Mouse (Mus musculus): Measurements from ENCODE around the gene Arhgap27. TPM values are rescaled to one million over a fixed set of nuclear protein-coding genes. Genes with fewer than 3 reads are reported as not detected.
"Not testable (repeated sequence)": the region's sequence is repeated elsewhere in the genome, so short reads cannot be mapped to it uniquely, and the experiment has no call there.

Gene Arhgap27
- polyA plus RNA-seq, 1 experiment: not detected

DNA sequence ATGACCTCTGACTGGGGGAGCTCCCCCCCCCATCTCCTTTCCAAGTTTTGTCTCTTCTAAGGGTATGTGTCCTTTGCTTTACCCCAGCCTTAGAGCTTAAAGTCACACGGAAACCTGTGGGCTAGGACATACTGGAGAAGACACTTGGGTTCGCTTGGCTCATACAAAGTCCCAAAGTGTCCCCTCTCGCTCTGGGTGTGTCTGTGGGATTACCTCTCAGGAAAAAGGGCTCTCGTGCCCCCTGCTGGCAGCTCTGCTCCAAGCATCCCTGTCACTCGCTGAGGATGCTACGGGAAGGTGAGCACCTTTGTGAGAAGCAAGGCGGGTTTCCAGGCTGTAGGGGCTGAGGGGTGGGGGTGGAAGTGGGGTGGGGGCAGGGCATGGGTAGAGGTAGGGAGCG, 38.3 kb downstream of the Arhgap27 start:
- TF ChIP-seq POLR2A (IDR thresholded peaks at IDR 0.05; ENCODE audit: insufficient read depth, low read depth, low read length): no peak
- TF ChIP-seq CTCF (IDR thresholded peaks at IDR 0.05; ENCODE audit: insufficient read depth, low read depth, low read length): peak; percentile 72; the same call in 1 of the 2 replicates
- Histone ChIP-seq H3K4me1 (ENCODE audit: control insufficient read depth, insufficient read depth, low read length) (no peaks in the 10 kb centered on the region), H3K4me3 (ENCODE audit: insufficient read depth, low read depth, low read length) (no peak overlapping the region), H3K27ac (ENCODE audit: insufficient read depth, low read depth, low read length) (no peak overlapping the region)
- 5% methylated on average over 8 of the region's 8 CpGs for WGBS

DNA sequence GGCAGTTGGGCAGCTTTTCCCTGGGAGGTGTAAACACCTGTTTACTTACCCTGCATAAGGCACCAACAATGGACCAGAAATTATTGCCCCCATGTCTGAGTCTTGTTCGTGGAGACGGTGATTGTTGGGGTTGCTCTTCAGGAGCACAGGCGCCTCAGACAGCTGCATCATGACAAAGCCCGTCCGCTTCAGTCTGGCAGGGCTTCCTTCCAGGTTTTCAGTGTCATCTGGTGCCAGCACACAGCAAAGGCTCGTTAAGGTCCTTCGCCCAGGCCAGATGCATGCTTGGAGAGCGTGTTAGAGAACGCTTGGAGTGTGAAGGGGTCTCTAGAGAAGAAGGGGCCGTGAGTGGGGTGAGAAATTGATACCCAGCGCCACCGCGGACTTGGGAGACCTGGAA, 38.8 kb downstream of the Arhgap27 start:
- no peak for TF ChIP-seq CTCF (IDR thresholded peaks at IDR 0.05; ENCODE audit: insufficient read depth, low read depth, low read length)
- no peak for TF ChIP-seq POLR2A (IDR thresholded peaks at IDR 0.05; ENCODE audit: insufficient read depth, low read depth, low read length)
- Histone ChIP-seq H3K27ac (ENCODE audit: insufficient read depth, low read depth, low read length) (no peak overlapping the region), H3K4me3 (ENCODE audit: insufficient read depth, low read depth, low read length) (no peak overlapping the region), H3K4me1 (ENCODE audit: control insufficient read depth, insufficient read depth, low read length) (no peaks in the 10 kb centered on the region)
- 45% methylated on average over 13 of the region's 13 CpGs for WGBS

DNA sequence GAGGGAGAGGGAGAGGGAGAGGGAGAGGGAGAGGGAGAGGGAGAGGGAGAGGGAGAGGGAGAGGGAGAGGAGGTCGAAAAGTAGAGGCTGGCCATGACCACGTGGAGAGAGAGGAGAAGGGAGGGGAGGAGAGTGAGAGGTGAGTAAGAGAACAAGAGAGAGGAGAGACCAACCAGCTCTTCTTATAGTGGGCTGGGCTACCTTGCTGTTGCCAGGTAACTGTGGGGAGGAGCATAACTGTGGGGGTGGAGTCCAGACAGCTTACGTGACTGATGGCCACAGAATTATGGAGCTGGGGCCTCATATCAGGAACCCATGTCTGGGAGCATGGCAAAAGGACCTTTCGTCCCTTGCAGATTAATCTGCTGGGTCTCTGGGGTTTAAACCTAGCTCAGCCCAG, 40.7 kb downstream of the Arhgap27 start:
- 72% methylated on average over 4 of the region's 4 CpGs for WGBS
- not testable (repeated sequence) for H3K27ac ChIP-seq (ENCODE audit: insufficient read depth, low read depth, low read length); H3K4me3 ChIP-seq (ENCODE audit: insufficient read depth, low read depth, low read length); H3K4me1 ChIP-seq (ENCODE audit: control insufficient read depth, insufficient read depth, low read length)

DNA sequence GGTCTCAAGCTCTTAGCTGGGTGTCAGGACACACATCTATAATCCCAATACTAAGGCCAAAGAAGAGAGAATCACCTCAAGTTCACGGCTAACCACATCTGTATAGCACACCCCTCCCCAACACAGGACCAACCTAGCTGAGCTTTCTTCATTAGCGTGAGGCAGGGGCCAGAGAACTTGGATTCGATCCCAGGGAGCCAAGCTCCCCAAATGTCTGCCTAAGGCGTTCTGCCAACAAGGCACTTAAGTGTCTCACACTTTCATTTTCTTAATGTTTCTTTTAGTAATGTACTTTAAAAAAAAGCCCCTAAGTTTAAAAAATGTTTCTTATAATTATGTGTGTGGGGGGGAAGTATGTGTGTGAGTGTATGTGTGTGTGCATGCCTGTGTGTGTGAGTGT, 42.8 kb downstream of the Arhgap27 start:
- Histone ChIP-seq H3K4me3 (ENCODE audit: insufficient read depth, low read depth, low read length) (no peak overlapping the region), H3K4me1 (ENCODE audit: control insufficient read depth, insufficient read depth, low read length) (no peaks in the 10 kb centered on the region), H3K27ac (ENCODE audit: insufficient read depth, low read depth, low read length) (no peak overlapping the region)
- TF ChIP-seq POLR2A (IDR thresholded peaks at IDR 0.05; ENCODE audit: insufficient read depth, low read depth, low read length): no peak
- no peak for TF ChIP-seq CTCF (IDR thresholded peaks at IDR 0.05; ENCODE audit: insufficient read depth, low read depth, low read length)
- WGBS: 48% methylated on average over 4 of the region's 4 CpGs

DNA sequence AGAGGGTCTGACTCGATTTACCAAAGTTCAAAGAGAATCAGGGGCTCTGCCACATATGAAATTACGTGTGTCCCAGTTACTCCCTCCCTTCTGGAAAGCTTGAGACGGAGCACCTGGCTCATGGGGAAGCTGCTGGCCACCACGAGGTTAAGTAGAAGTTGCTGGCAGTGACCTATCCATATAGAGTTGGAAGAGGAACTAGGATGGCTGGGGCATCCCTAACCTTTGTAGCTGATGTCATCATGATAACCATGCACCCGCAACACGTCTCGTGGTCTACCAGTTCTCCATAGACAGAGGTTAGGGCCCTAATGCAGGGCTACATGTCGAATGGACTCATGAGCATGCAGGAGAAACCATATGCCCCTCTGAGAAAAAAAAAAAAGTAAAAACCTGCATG, 43.3 kb downstream of the Arhgap27 start:
- Histone ChIP-seq H3K27ac (ENCODE audit: insufficient read depth, low read depth, low read length) (no peak overlapping the region), H3K4me1 (ENCODE audit: control insufficient read depth, insufficient read depth, low read length) (no peaks in the 10 kb centered on the region), H3K4me3 (ENCODE audit: insufficient read depth, low read depth, low read length) (no peak overlapping the region)
- TF ChIP-seq POLR2A (IDR thresholded peaks at IDR 0.05; ENCODE audit: insufficient read depth, low read depth, low read length): no peak
- 91% methylated on average over 8 of the region's 8 CpGs for WGBS

DNA sequence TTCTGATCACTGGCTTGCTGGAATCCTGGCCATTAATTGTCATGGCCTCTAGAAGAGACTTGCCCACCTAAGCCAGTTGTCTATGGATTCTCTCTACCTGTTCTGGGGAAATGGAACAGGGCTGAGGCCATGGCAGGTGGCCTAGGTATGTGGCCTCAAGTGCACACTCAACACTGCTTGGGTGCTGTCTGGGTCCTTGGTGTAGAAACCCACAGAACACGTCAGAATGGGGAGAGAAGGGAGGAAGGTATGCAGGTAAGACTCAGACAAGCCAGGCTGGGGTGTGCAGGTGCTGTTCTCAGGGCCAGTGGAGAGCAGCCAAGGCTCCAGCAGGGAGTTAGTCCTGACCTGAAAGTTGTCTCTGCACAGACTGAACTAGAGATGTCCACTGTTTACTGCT, 45.5 kb downstream of the Arhgap27 start:
- no peak overlapping the region for H3K27ac ChIP-seq (ENCODE audit: insufficient read depth, low read depth, low read length)
- no peaks in the 10 kb centered on the region for H3K4me1 ChIP-seq (ENCODE audit: control insufficient read depth, insufficient read depth, low read length)
- 95% methylated on average over 1 of the region's 1 CpGs for WGBS
- no peak for TF ChIP-seq CTCF (IDR thresholded peaks at IDR 0.05; ENCODE audit: insufficient read depth, low read depth, low read length)
- no peak for TF ChIP-seq POLR2A (IDR thresholded peaks at IDR 0.05; ENCODE audit: insufficient read depth, low read depth, low read length)
- no peak overlapping the region for H3K4me3 ChIP-seq (ENCODE audit: insufficient read depth, low read depth, low read length)

DNA sequence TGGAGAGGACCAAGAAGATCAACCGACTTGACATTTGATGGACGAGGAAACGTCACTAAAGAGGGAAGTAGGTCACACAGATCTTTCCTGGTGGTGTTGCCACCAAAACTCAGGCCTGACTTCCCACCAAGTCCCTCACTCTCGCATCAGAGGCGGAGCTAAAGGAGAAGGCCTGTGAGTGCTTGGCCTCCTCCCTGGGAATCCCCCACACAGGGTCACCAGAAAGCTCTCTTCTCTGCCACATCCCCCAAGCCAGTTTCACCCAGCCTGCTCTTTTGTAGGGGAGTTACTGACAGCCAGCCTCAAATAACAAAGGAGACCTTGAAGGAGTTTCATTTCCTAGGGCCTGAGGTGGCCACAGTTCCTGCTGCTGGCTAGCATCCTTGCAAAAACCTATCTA, 48.1 kb downstream of the Arhgap27 start:
- 90% methylated on average over 5 of the region's 5 CpGs for WGBS

DNA sequence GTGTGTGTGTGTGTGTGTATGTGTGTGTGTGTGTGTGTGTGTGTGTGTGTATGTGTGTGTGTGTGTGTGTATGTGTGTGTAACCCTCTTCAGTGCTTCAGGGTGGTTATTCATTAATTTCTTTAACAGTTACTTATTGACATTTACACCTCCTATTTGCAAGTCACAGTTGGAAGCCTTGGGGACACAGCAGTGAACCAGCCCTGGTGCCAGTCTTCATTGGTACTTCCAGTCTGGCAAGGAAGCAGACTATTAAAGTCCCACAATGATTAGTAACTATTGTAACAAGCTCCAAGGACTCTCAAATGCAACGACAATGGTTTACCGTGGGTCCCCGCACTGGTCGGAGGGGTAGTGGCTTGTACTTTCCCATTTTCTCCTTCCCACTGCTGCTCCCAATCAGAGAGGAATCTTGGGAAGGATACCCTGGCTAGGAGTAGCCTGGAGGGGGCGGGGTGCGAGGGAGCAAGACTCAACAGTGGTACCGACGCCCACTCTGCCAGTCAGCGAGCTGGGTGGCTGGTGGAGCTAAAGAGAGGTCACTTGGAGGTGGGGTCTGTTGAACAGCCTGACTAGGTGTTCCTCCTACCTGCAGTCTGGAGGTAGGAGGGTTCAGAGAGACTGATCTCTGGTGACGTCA, 48.6 kb downstream of the Arhgap27 start:
- Histone ChIP-seq H3K27ac (ENCODE audit: insufficient read depth, low read depth, low read length) (no peak overlapping the region), H3K4me3 (ENCODE audit: insufficient read depth, low read depth, low read length) (no peak overlapping the region), H3K4me1 (ENCODE audit: control insufficient read depth, insufficient read depth, low read length) (peaks cover 8% of the 10 kb centered on the region)
- 74% methylated on average over 10 of the region's 10 CpGs for WGBS
- no peak for TF ChIP-seq POLR2A (IDR thresholded peaks at IDR 0.05; ENCODE audit: insufficient read depth, low read depth, low read length)
- TF ChIP-seq CTCF (IDR thresholded peaks at IDR 0.05; ENCODE audit: insufficient read depth, low read depth, low read length): no peak

More for the DNA sequence above, 48.1 kb downstream of the Arhgap27 start:
- TF ChIP-seq POLR2A (IDR thresholded peaks at IDR 0.05; ENCODE audit: insufficient read depth, low read depth, low read length): no peak
- TF ChIP-seq CTCF (IDR thresholded peaks at IDR 0.05; ENCODE audit: insufficient read depth, low read depth, low read length): no peak
- Histone ChIP-seq H3K4me1 (ENCODE audit: control insufficient read depth, insufficient read depth, low read length) (peaks cover 8% of the 10 kb centered on the region), H3K4me3 (ENCODE audit: insufficient read depth, low read depth, low read length) (no peak overlapping the region), H3K27ac (ENCODE audit: insufficient read depth, low read depth, low read length) (no peak overlapping the region)

DNA sequence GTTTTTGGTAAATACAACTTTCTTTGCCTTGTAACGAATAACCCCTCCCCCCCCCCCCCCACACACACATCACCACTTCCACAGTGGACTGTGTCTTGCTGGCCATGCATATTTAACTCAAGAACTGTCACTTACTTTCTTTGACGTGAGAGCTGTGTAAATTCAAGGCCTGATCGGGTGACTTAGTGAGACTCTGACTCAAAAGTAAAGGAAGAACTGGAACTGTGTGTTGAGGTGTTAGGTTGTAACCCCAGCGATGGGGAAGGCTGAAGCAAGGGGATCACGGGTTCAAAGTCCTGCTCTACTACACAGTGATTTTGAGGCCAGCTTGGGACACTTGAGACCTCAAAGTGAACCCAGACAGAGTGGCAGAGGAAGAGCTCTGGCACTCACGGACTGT, 50.0 kb downstream of the Arhgap27 start:
- no peak overlapping the region for H3K4me3 ChIP-seq (ENCODE audit: insufficient read depth, low read depth, low read length)
- TF ChIP-seq POLR2A (IDR thresholded peaks at IDR 0.05; ENCODE audit: insufficient read depth, low read depth, low read length) (no peak), CTCF (IDR thresholded peaks at IDR 0.05; ENCODE audit: insufficient read depth, low read depth, low read length) (no peak)
- no peak overlapping the region for H3K27ac ChIP-seq (ENCODE audit: insufficient read depth, low read depth, low read length)
- peaks cover 8% of the 10 kb centered on the region for H3K4me1 ChIP-seq (ENCODE audit: control insufficient read depth, insufficient read depth, low read length)
- 83% methylated on average over 6 of the region's 6 CpGs for WGBS

DNA sequence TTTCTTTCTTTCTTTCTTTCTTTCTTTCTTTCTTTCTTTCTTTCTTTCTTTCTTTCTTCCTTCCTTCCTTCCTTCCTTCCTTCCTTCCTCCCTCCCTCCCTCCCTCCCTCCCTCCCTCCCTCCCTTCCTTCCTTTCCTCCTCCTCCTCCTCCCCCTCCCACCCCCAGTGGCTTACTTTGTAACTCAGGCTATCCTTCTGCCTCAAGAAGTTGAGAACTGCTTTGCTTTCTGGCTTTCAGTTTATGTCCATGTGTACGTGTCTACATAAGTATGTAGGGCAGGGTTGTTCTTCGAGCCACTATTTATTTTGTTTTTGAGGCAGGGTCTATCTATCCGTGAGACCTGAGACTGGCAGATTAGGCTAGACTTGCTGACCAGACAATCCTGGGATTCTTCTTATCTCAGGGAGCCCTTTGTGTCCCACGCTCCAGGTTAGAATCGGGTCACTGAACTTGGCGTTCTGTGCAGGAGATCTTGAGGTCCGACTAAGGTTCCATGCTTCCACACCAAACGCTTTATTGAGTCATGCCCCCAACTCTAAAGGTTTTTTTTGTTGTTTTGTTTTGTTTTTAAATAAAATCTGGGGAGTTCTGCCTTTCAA, 50.7 kb downstream of the Arhgap27 start:
- Histone ChIP-seq H3K4me3 (ENCODE audit: insufficient read depth, low read depth, low read length) (no peak overlapping the region), H3K27ac (ENCODE audit: insufficient read depth, low read depth, low read length) (no peak overlapping the region), H3K4me1 (ENCODE audit: control insufficient read depth, insufficient read depth, low read length) (peaks cover 8% of the 10 kb centered on the region)
- 86% methylated on average over 8 of the region's 8 CpGs for WGBS
- no peak for TF ChIP-seq POLR2A (IDR thresholded peaks at IDR 0.05; ENCODE audit: insufficient read depth, low read depth, low read length)
- no peak for TF ChIP-seq CTCF (IDR thresholded peaks at IDR 0.05; ENCODE audit: insufficient read depth, low read depth, low read length)
